ENCODE assay signal across 8 mouse cellular contexts in genomic region chr4:53121516-53122227, GRCm38 (mm10). TPM values are rescaled to one million over a fixed set of nuclear protein-coding genes. Genes with fewer than 3 reads are reported as not detected.
DNase-seq lines count a peak whose midpoint lies in the region; ATAC-seq lines count a peak whose summit lies in the region.

No protein-coding gene starts in this region.

- DNase-seq in B cell, adult 2 months, result peak; percentile 19 to 33
- peak; percentile 65 for DNase-seq in brain, adult 2 months (ENCODE audit: low read depth, low spot score)
- DNase-seq in kidney, postnatal 36 days, result peak; percentile 38 to 60
- no peak for DNase-seq in urinary bladder, postnatal 10 days (ENCODE audit: low spot score)

- H3K36me3 ChIP-seq in hindbrain, embryonic 13.5 days, result peaks cover 9% of the 10 kb centered on the region
- peaks cover 2% of the 10 kb centered on the region; the same call in 1 of the 2 replicates for H3K36me3 ChIP-seq in hindbrain, embryonic 16.5 days (ENCODE audit: control insufficient read depth, insufficient read depth, low read length)

- H3K27me3 ChIP-seq in hindbrain, embryonic 13.5 days, result no peaks in the 10 kb centered on the region
- no peaks in the 10 kb centered on the region for H3K27me3 ChIP-seq in hindbrain, embryonic 16.5 days (replicated peaks; ENCODE audit: control insufficient read depth, insufficient read depth, low read length)

- H3K4me2 ChIP-seq in hindbrain, embryonic 13.5 days, result no peak overlapping the region
- H3K4me2 ChIP-seq in hindbrain, embryonic 16.5 days (ENCODE audit: low read length), result no peak overlapping the region

- H3K9me3 ChIP-seq in hindbrain, embryonic 13.5 days, result peaks cover 2% of the 10 kb centered on the region; the same call in 1 of the 2 replicates
- H3K9me3 ChIP-seq in hindbrain, embryonic 16.5 days (ENCODE audit: control insufficient read depth, low read length), result no peaks in the 10 kb centered on the region

- H3K4me1 ChIP-seq in hindbrain, embryonic 13.5 days (replicated peaks), result peaks cover 6% of the 10 kb centered on the region; the same call in 1 of the 2 replicates
- H3K4me1 ChIP-seq in hindbrain, embryonic 16.5 days (ENCODE audit: control insufficient read depth, insufficient read depth, low read depth, low read length), result no peaks in the 10 kb centered on the region; the same call in 1 of the 2 replicates

- H3K9ac ChIP-seq in hindbrain, embryonic 13.5 days, result no peak overlapping the region
- H3K9ac ChIP-seq in hindbrain, embryonic 16.5 days (ENCODE audit: low read depth, low read length), result no peak overlapping the region

- no peak overlapping the region for H3K4me3 ChIP-seq in hindbrain, embryonic 13.5 days
- H3K4me3 ChIP-seq in hindbrain, embryonic 16.5 days (ENCODE audit: low read length), result no peak overlapping the region

- 71% methylated on average over 7 of the region's 7 CpGs for WGBS in hindbrain, embryonic 13.5 days
- 68% methylated on average over 7 of the region's 7 CpGs for WGBS in hindbrain, embryonic 16.5 days

- peak; percentile 21; the same call in 1 of the 2 replicates for ATAC-seq in hindbrain, embryonic 13.5 days (ENCODE audit: low FRiP score)
- ATAC-seq in hindbrain, embryonic 16.5 days, result no peak
- peak; percentile 74 for ATAC-seq in megakaryocyte-erythroid progenitor cell, adult 5-6 weeks (replicated peaks; ENCODE audit: low FRiP score, low TSS enrichment, poor library complexity, severe bottlenecking)
- no peak for ATAC-seq in cerebellum, adult (ENCODE audit: insufficient number of reproducible peaks, low FRiP score, low TSS enrichment)

- H3K27ac ChIP-seq in hindbrain, embryonic 13.5 days, result no peak overlapping the region
- no peak overlapping the region for H3K27ac ChIP-seq in hindbrain, embryonic 16.5 days (ENCODE audit: low read depth, low read length)

RNA-seq across cellular contexts. Expression of gene Abca1, which starts 38.0 kb away (rescaled TPM):
- 10.0 and 10.3 TPM in 2 replicates for polyA plus RNA-seq in hindbrain, embryonic 13.5 days (2015; fragmentation: Nextera tagmentation; extraction: Ambion mirVana)
- 9.4 and 10.0 TPM in 2 replicates for polyA plus RNA-seq in hindbrain, embryonic 16.5 days (2015; fragmentation: Nextera tagmentation; extraction: Ambion mirVana)
- 4.5 and 5.8 TPM in 2 replicates for total RNA-seq in megakaryocyte-erythroid progenitor cell, adult 5-6 weeks (2014; fragmentation: Nextera tagmentation)
- total RNA-seq in megakaryocyte-erythroid progenitor cell, adult 5-6 weeks (2017), result 4.2 and 5.7 TPM in 2 replicates

Comparison
In these comparisons a context has a peak if more than half of its experiments do, and no peak if none do; other contexts are left out.
1. ATAC-seq: peak in hindbrain, embryonic 13.5 days (single experiment) and megakaryocyte-erythroid progenitor cell, adult 5-6 weeks (single experiment); none in hindbrain, embryonic 16.5 days (single experiment) and cerebellum, adult (single experiment).